Mouse (Mus musculus) CH12.LX (cell line): ENCODE measurements around the gene Scgb1a1.

Experiments
- CTCF ChIP-seq, 2 experiments: IDR thresholded peaks in 1 of 2; conservative IDR thresholded peaks in 1 of 2; 2 replicates each; pipeline ENCODE4 v1.5.1; 2011 to 2012; ENCODE audit warnings: low read depth in 2 of 2, low read length in 2 of 2, improper control_type of control experiment in 1 of 2, inconsistent platforms in 1 of 2, mild to moderate bottlenecking in 1 of 2, moderate library complexity in 1 of 2
- MAFK ChIP-seq: IDR thresholded peaks from 2 replicates; pipeline ENCODE4 v1.6.1; 2011; ENCODE audit warnings: low read length, improper control_type of control experiment; ENCODE audit not compliant: insufficient replicate concordance
- MEF2A ChIP-seq: IDR thresholded peaks from 2 replicates; pipeline ENCODE4 v1.6.1; 2014; ENCODE audit warnings: low read depth, mild to moderate bottlenecking, inconsistent platforms, low read length, improper control_type of control experiment, borderline replicate concordance
- NRF1 ChIP-seq: IDR thresholded peaks from 2 replicates; pipeline ENCODE4 v1.6.1; 2014; ENCODE audit warnings: low read depth, mild to moderate bottlenecking, inconsistent platforms, low read length, improper control_type of control experiment, moderate library complexity
- POLR2AphosphoS2 ChIP-seq: IDR thresholded peaks from 2 replicates; pipeline ENCODE4 v1.6.1; 2011; ENCODE audit warnings: low read depth, low read length, improper control_type of control experiment

DNA sequence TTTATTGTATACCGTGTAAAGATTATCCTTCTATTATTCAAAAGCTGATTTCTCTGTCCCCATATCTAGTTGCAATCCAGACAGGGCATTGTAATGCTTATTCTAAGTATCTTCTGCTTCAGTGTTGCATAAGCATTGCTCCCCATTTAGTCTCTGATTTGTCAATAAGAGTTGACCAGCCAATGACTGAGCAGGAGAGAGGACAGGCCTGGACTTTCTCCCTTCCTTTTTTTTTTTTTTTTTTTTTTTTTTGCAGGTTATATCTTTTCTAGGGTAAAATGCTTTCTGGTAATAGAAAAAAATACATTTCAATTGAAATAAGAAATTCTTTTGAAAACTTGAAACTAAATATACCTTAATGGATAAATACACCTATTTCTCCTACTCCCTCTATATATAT, 49.4 kb upstream of the Scgb1a1 start:
- no peak for TF ChIP-seq NRF1
- no peak for TF ChIP-seq MEF2A
- no peak for TF ChIP-seq CTCF (conservative IDR thresholded peaks at IDR 0.05 in 1 of 2, IDR thresholded peaks at IDR 0.05 in 1 of 2; ENCODE audit: low read depth in 2 of 2, low read length in 2 of 2)
- TF ChIP-seq MAFK, result no peak
- TF ChIP-seq POLR2AphosphoS2, result no peak
